Mouse (Mus musculus): Measurements from ENCODE around the gene Slc16a2.

The Slc16a2 gene

GRCm38 (mm10) chrX:103821832-103822196, at the start of gene Slc16a2:
Slc16a2 (minus strand) TSS chrX:103821983.
- DNase-seq (ENCODE audit: low read depth) = peak; percentile 15

GRCm38 (mm10) chrX:103863502-103863901, 41.7 kb upstream of the Slc16a2 start:
- DNase-seq (ENCODE audit: low read depth) = no peak

DNA sequence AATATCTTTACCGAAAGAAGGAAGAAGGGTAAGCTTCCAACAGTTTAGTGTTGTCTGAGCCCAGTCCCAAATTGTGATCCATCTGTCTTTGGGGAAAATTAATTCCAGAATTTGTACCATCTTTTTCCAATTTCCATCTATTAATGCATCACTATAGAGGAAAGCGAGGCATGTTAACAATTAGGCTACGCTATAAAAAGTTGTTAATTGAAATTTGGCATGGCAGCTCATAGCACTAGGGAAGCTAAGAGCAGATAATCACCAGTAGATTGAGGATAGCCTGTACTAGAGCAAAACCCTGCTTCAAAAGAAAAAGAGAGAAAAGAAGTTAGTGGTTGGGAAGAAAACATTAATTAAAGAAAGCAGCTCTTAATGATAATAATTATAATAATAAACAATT, 41.1 kb upstream of the Slc16a2 start:
- DNase-seq (ENCODE audit: low read depth) = no peak

DNA sequence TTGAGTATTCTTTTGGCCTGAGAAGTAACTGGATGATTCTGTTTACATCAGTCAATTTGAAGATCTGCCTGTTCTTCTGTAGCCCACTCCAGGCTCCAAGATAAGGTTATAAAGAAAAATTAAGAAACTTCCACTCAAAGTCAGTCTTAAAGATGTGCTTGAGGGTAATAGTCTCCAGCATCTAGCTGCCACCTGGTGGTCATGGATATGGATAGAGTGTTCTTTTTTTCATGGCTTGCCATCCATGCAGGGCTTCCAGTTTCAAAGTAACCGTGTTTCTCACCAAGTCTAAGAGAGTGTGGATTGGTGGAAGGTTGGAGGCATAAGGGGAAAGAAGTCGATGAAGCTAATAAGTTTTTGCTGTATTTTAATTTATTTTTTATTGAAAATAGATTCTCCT, 23.5 kb upstream of the Slc16a2 start:
- DNase-seq (ENCODE audit: low read depth) = peak; percentile 33

- no peak for DNase-seq (ENCODE audit: low read depth)
These were observed 7.1 kb upstream of the Slc16a2 start for GRCm38 (mm10) chrX:103828836-103829235.

GRCm38 (mm10) chrX:103822271-103822811, 558 bp upstream of the Slc16a2 start:
- DNase-seq (ENCODE audit: low read depth) = no peak

- peak; percentile 1 for DNase-seq (ENCODE audit: low read depth)
These were observed 470 bp downstream of the Slc16a2 start for GRCm38 (mm10) chrX:103821195-103821831.

- no peak for DNase-seq (ENCODE audit: low read depth)
These were observed 1.2 kb downstream of the Slc16a2 start for GRCm38 (mm10) chrX:103820307-103821194.

DNA sequence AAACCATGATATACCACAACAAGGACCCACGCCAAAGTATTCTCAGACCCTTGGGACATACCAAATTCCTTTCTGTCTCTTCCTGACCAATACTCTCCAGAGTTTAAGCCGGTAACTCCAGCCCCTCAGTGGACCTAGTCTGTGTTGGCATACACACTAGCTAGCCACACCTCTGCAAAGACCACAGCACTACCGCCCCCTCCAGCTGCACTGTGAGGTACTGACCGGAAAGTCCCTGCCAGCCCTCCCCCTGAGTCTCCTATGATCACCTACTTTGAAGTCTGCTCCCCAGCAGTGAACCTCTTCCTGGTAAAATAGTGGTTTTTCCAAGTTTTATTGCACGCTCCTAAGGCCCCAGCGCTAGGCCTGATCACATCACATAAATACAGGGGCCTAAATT, 2.5 kb downstream of the Slc16a2 start:
- no peak for DNase-seq (ENCODE audit: low read depth)

- DNase-seq (ENCODE audit: low read depth) = no peak
These were observed 9.1 kb downstream of the Slc16a2 start for GRCm38 (mm10) chrX:103812690-103813089.

DNA sequence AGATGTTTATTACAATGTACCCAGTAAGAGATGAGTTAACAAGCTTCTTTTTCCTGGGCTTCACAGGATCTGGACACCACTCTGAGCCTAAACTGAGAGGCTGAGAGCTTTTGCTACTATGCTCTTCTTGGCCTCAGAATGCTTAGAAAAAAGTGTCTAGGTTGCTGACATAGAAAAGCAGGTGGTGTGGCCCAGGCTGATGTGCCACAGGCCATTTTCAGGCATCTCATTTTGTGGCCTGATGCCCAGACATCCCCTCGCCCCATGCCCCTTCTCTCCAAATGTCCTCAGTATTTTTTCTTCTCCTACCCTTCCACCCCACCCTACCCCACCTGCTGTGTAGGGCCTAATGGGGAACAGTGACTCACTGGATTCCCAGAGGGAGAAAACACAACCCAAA, 11.3 kb downstream of the Slc16a2 start:
- DNase-seq (ENCODE audit: low read depth) = no peak

DNA sequence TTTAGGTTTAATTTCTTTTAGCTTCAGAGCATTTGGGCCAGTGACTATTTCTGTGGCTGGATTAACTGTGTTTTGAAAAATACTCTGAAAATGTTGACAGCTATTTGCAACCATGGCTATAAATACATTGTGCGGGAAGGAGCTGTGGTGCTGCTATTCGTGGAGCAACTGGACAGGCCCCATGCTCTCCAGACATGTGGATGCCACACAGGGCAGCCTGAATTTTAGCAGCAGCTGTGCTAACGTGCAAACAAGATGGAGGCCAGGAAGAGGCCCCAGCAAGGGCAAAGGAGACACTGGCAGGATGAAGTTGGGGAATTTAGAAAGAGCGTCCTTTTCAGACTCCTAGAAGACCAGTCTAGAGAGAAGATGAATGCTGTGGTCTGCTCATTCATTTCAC, 15.4 kb downstream of the Slc16a2 start:
- no peak for DNase-seq (ENCODE audit: low read depth)

GRCm38 (mm10) chrX:103796961-103797360, 24.8 kb downstream of the Slc16a2 start:
- DNase-seq (ENCODE audit: low read depth) = no peak

GRCm38 (mm10) chrX:103795506-103795905, 26.3 kb downstream of the Slc16a2 start:
- no peak for DNase-seq (ENCODE audit: low read depth)

GRCm38 (mm10) chrX:103791329-103791728, 30.5 kb downstream of the Slc16a2 start:
- DNase-seq (ENCODE audit: low read depth) = no peak

DNA sequence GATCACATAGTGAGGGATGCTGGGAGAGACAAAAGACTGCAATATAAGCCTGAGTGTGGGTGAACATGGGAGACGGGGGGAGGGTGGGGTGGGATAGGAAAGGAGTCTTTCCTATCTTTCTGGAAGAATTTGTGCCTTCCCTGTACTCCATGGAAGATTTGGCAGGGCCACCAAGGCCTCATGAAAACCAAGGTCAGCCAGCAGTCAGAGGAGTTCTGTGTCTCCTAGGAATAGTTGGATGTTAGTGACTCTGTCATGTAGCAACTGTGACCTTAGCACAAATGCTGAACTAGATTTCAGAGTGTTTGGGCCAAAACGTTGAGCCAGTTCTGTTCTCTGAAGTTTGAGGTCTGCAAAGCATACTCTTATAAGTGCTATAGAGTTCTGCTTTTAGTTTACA, 36.1 kb downstream of the Slc16a2 start:
- DNase-seq (ENCODE audit: low read depth) = no peak

GRCm38 (mm10) chrX:103776412-103776811, 45.4 kb downstream of the Slc16a2 start:
- no peak for DNase-seq (ENCODE audit: low read depth)

GRCm38 (mm10) chrX:103746197-103746596, 75.6 kb downstream of the Slc16a2 start:
- no peak for DNase-seq (ENCODE audit: low read depth)

DNA sequence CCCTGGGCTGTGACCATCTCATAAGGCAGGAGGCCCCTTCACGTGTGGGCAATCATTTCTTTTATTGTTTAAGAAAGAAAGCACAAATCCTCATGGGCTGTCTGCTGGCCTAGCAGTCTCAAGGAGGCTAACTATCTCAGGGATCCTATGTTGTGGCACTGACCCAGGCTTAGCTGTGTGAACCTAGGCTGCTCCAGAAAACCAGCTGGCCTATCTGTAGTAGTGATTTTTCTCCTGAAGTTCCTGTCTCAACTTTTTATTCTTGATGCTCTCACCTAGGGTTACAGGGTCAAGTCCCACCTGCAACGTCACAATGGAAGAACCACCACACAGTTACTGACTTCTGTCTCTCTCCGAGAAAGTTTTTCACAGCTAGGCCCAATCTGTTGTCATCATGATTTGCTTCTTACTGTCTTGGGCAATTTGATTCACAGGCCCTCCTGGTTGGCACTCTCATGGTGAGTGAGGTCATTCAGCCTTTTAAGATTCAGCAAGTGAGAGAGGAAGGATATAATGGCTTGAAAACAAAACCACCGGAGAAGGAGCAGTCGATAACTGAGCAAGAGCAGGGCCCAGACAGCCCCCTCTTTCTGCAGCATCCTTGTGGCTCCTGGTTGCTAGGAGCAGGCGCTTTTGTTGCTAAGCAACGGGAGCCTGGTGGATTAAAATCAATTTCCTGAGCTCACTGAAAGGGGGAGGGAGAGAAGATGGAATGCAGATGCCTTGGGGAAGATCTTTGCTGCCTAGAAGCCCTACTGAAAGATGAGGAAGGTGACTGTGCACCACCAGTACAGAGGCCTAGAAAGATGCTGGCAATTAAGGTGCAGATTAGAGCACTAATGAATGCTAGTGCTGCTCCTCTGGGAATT, 77.4 kb downstream of the Slc16a2 start:
- no peak for DNase-seq (ENCODE audit: low read depth)

- DNase-seq (ENCODE audit: low read depth) = no peak
These were observed 79.8 kb downstream of the Slc16a2 start for GRCm38 (mm10) chrX:103742057-103742315.

DNA sequence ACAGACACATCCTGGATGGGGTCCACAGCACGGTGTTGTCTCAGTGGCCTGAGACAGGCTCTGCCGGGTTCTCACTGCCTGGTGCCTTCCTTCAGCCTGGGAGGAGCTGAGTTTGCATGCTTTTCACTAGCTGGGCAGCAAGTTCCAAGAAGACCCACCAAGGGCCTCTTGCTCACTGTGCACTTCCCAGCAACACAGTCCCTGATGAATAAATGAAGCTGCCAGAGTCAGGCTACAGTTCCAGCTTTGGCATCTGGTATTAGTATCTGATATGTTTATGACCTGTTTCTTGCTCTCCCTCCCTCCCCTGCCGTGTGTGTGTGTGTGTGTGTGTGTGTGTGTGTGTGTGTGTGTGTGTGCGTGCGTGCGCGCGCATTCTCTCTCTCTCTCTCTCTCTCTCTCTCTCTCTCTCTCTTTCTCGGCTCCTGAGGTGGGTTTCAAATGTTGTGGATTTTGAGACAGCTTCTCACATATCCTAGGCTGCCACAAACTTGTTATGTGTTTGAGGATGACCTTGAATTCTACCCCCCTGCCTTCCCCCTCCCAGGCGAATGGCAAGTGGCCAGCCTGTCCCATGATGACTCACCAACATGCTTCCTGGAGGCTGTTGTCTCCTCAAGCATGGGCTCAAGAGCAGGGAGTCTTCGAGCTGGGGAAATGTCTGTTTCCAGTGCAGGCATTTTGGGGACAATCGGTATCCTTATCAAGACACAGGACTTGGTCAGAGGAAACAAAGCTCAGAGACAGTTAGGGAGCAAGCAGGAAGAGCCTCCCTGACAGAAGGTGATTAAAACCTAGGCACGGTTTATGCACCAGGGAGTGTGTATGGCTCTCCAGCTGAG, 80.3 kb downstream of the Slc16a2 start:
- peak; percentile 36 for DNase-seq (ENCODE audit: low read depth)

Data from NIH3T3 (cell line).